Mouse (Mus musculus): ENCODE data around the gene Hpse.

- TF ChIP-seq CTCF (IDR thresholded peaks at IDR 0.05; ENCODE audit: insufficient read depth, low read depth, low read length) (no peak), POLR2A (IDR thresholded peaks at IDR 0.05; ENCODE audit: insufficient read depth, low read depth, low read length) (no peak)
These were observed 42.2 kb upstream of the Hpse start for GRCm38 (mm10) chr5:100761736-100762135.

Measured in olfactory bulb, adult 2 months (tissue).